Mouse (Mus musculus): ENCODE results near the gene Gm17949. TPM values are rescaled to one million over a fixed set of nuclear protein-coding genes. Genes with fewer than 3 reads are reported as not detected.

Gm17949 gene
- total and polyA plus RNA-seq, 3 experiments, result 0.18 TPM; not detected in 2

DNA sequence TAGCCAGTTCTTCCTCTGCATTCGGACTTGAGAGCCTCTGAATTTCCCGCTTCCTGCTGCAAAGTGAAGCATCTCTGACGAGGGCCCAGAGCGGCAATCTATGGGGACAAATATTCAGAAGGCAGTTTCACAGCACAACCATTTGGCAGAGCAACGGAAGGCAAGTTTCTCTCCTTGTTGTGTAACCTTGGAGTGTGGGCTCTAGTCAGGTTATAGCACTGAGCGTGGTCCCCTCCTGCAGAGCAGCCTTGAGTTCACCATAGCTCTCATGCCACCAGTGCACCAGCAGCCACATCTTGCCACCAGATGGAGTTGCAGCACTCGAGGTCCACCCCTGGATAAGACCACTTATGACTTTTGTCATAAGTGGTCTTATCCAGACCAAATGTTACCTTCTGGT, 22.8 kb upstream of the Gm17949 start:
- Histone ChIP-seq H3K27ac (no peak overlapping the region), H3K27me3 (ENCODE audit: control insufficient read depth, insufficient read depth, low read length) (no peaks in the 10 kb centered on the region), H3K36me3 (ENCODE audit: control insufficient read depth, insufficient read depth, low read length) (no peaks in the 10 kb centered on the region), H3K79me2 (replicated peaks; ENCODE audit: control insufficient read depth, insufficient read depth, low read length) (0 out of 2 replicates have a peak, but pooled peaks cover 3% of the 10 kb centered on the region), H3K4me3 (no peak overlapping the region), H3K9ac (ENCODE audit: low read depth, low read length) (no peak overlapping the region), H3K4me1 (ENCODE audit: control insufficient read depth, insufficient read depth, low read length) (peaks cover 3% of the 10 kb centered on the region)
- 75% methylated on average over 7 of the region's 7 CpGs for WGBS
- peak in 1 of 2 experiments; percentile 15 for DNase-seq
- intact Hi-C loops (cut with DNase I), result no loop called here
- TF ChIP-seq CTCF (IDR thresholded peaks at IDR 0.05), result peak; percentile 21; the same call in 1 of the 2 replicates
- no peak for TF ChIP-seq POLR2A (IDR thresholded peaks at IDR 0.05; ENCODE audit: insufficient read depth, low read depth, low read length)
- TF ChIP-seq EP300 (IDR thresholded peaks at IDR 0.05; ENCODE audit: insufficient read depth, low read depth, low read length), result no peak

DNA sequence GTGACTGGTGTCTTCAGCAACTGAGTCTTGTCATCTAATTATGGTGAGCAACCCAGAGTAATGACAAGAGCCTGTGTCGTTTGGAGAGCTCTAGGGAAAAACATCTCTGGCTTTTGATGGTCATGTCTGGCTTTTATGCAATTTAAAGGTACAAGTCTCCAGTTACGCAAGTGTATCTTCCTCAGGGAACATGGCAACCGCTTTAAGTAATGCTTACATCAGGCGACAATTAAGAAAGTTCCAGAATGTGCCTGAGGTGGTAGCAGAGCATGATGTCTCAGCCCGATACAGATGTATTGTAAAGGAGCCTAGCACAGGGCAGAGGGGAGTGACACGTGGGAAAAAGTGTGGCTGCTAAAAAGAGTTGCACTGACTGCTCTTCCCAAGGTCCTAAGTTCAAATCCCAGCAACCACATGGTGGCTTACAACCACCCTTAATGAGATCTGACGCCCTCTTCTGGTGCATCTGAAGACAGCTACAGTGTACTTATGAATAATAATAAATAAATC, 22.3 kb upstream of the Gm17949 start:
- no peak for TF ChIP-seq POLR2A (IDR thresholded peaks at IDR 0.05; ENCODE audit: insufficient read depth, low read depth, low read length)
- TF ChIP-seq EP300 (IDR thresholded peaks at IDR 0.05; ENCODE audit: insufficient read depth, low read depth, low read length), result no peak
- TF ChIP-seq CTCF (IDR thresholded peaks at IDR 0.05), result peak; percentile 33
- no peak overlapping the region; the same call in 1 of the 2 replicates for H3K27ac ChIP-seq

DNA sequence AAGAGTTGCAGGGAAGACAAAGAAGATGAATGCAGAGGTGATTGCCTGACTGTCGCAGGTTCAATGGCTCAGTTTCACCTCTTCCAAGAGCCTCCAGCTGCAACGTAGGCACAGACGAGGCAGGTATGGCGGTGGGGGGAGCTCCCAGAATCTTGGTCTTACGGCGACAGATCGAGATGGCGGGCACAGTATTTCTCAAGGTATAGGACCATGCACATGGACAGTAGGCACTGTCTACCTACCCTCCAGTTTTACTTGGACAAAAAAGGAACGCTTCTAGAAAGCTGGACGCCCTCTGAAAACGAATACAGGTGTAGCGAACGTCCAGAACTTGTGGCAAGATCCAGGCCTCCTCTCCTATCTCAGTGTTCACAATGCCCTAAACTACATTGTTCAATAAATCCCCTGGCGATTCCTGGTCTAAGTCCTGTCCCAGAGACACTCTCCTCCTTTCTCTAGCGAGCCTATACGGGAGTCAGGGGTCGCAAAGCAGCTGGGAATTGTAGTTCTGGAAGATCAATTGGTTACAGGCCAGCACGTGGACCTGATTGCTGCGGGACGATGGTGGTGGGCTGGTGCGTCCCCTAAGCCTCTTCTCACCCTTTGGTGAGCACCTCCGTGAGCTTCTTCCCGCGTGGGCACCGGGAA, 21.7 kb upstream of the Gm17949 start:
- H3K4me1 ChIP-seq (ENCODE audit: control insufficient read depth, insufficient read depth, low read length), result peaks cover 3% of the 10 kb centered on the region
- WGBS, result 4% methylated on average over 25 of the region's 25 CpGs
- no peaks in the 10 kb centered on the region for H3K36me3 ChIP-seq (ENCODE audit: control insufficient read depth, insufficient read depth, low read length)
- 0 out of 2 replicates have a peak, but pooled peaks cover 3% of the 10 kb centered on the region for H3K79me2 ChIP-seq (replicated peaks; ENCODE audit: control insufficient read depth, insufficient read depth, low read length)
- TF ChIP-seq CTCF (IDR thresholded peaks at IDR 0.05), result no peak
- peak; percentile 59 for TF ChIP-seq POLR2A (IDR thresholded peaks at IDR 0.05; ENCODE audit: insufficient read depth, low read depth, low read length)
- peak overlapping the region; percentile 89 for H3K27ac ChIP-seq
- no peak for DNase-seq
- H3K27me3 ChIP-seq (ENCODE audit: control insufficient read depth, insufficient read depth, low read length), result no peaks in the 10 kb centered on the region
- intact Hi-C loops (cut with DNase I), result loop anchor here (1.0 to 2.0 kb wide), 4 partner anchors 22 to 314 kb away; partner anchors contain the start of genes Gm17949, Gtf2f1 and Khsrp
- H3K9ac ChIP-seq (ENCODE audit: low read depth, low read length), result peak overlapping the region; percentile 69
- peak overlapping the region; percentile 84 for H3K4me3 ChIP-seq

More for the DNA sequence above, 22.3 kb upstream of the Gm17949 start:
- Histone ChIP-seq H3K4me1 (ENCODE audit: control insufficient read depth, insufficient read depth, low read length) (peaks cover 3% of the 10 kb centered on the region), H3K27me3 (ENCODE audit: control insufficient read depth, insufficient read depth, low read length) (no peaks in the 10 kb centered on the region), H3K9ac (ENCODE audit: low read depth, low read length) (no peak overlapping the region), H3K36me3 (ENCODE audit: control insufficient read depth, insufficient read depth, low read length) (no peaks in the 10 kb centered on the region), H3K4me3 (no peak overlapping the region), H3K79me2 (replicated peaks; ENCODE audit: control insufficient read depth, insufficient read depth, low read length) (0 out of 2 replicates have a peak, but pooled peaks cover 3% of the 10 kb centered on the region)
- peak in 1 of 2 experiments; percentile 13 for DNase-seq
- intact Hi-C loops (cut with DNase I), result no loop called here
- 72% methylated on average over 7 of the region's 7 CpGs for WGBS

DNA sequence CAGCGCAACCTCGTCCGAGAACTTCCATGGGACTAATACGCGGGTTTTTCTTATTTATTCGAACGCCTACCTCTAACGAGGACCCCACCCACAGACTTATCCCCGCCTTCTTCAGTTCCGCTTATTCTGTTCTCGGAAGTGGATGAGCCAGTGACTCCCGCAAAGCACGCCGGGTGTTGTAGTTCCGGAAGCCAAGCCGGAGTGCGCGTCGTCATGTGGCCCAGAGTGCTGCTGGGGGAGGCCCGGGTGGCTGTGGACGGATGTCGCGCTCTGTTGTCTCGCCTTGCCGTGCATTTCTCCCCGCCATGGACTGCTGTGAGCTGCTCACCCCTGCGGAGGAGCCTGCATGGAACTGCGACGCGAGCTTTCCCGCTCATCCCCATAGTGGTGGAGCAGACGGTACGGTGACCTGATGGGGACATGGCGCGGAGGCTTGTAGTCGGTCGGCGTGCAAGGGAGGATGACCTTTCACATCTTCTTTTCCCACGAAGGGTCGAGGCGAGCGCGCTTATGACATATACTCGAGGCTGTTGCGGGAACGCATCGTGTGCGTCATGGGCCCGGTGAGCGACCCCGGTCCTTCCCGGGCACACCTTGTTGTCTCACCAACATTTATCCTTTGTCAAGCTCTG, 21.0 kb upstream of the Gm17949 start, which contains the start of gene Clpp:
Clpp (plus strand) TSS at position 191 of the 632 bp plus-strand sequence.
- DNase-seq, result peak; percentile 95 to 97
- TF ChIP-seq CTCF (IDR thresholded peaks at IDR 0.05), result no peak
- TF ChIP-seq POLR2A (IDR thresholded peaks at IDR 0.05; ENCODE audit: insufficient read depth, low read depth, low read length), result peak; percentile 94
- 0 out of 2 replicates have a peak, but pooled peaks have one; percentile 32 for TF ChIP-seq EP300 (IDR thresholded peaks at IDR 0.05; ENCODE audit: insufficient read depth, low read depth, low read length)
- Histone ChIP-seq H3K9ac (ENCODE audit: low read depth, low read length) (peak within 1 kb of the TSS; percentile 74), H3K36me3 (ENCODE audit: control insufficient read depth, insufficient read depth, low read length) (no peaks in the 10 kb centered on the region), H3K27me3 (ENCODE audit: control insufficient read depth, insufficient read depth, low read length) (no peaks in the 10 kb centered on the region), H3K27ac (peak within 1 kb of the TSS; percentile 89), H3K4me1 (ENCODE audit: control insufficient read depth, insufficient read depth, low read length) (peaks cover 3% of the 10 kb centered on the region), H3K79me2 (replicated peaks; ENCODE audit: control insufficient read depth, insufficient read depth, low read length) (0 out of 2 replicates have a peak, but pooled peaks cover 3% of the 10 kb centered on the region), H3K4me3 (peak within 1 kb of the TSS; percentile 84)
- under 1% methylated on average over 52 of the region's 52 CpGs for WGBS
- intact Hi-C loops (cut with DNase I), result loop anchor here (1.0 to 2.0 kb wide), 4 partner anchors 21 to 315 kb away; partner anchors contain the start of genes Gm17949, Gtf2f1 and Khsrp

DNA sequence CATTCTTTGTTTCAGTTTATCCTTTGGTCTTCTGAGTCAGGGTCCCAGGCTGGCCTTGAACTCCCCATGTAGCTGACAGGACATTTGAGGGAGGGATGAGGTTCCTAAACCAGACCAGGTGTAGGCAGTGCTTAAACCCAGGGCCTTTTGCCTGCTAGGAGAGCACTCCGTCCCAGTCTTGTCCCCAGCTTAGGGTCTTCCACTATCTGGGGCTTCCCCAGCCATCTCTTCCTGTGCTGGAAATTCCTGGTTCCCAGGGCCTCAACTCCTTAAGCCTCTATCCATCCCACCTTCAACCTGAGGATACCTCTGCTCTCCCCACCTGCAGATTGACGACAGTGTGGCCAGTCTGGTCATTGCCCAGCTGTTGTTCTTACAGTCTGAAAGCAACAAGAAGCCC, 20.3 kb upstream of the Gm17949 start:
- H3K4me3 ChIP-seq, result peak overlapping the region; percentile 84
- H3K4me1 ChIP-seq (ENCODE audit: control insufficient read depth, insufficient read depth, low read length), result peaks cover 3% of the 10 kb centered on the region
- no peak overlapping the region; the same call in 1 of the 2 replicates for H3K27ac ChIP-seq
- H3K9ac ChIP-seq (ENCODE audit: low read depth, low read length), result peak overlapping the region; percentile 25
- no peak for DNase-seq
- no peaks in the 10 kb centered on the region for H3K27me3 ChIP-seq (ENCODE audit: control insufficient read depth, insufficient read depth, low read length)
- intact Hi-C loops (cut with DNase I), result loop anchor here (1.0 to 2.0 kb wide), 4 partner anchors 20 to 316 kb away; partner anchors contain the start of genes Gm17949, Gtf2f1 and Khsrp
- no peaks in the 10 kb centered on the region for H3K36me3 ChIP-seq (ENCODE audit: control insufficient read depth, insufficient read depth, low read length)
- 63% methylated on average over 2 of the region's 2 CpGs for WGBS
- H3K79me2 ChIP-seq (replicated peaks; ENCODE audit: control insufficient read depth, insufficient read depth, low read length), result 0 out of 2 replicates have a peak, but pooled peaks cover 3% of the 10 kb centered on the region
- TF ChIP-seq EP300 (IDR thresholded peaks at IDR 0.05; ENCODE audit: insufficient read depth, low read depth, low read length) (no peak), POLR2A (IDR thresholded peaks at IDR 0.05; ENCODE audit: insufficient read depth, low read depth, low read length) (no peak), CTCF (IDR thresholded peaks at IDR 0.05) (no peak)

All from heart, adult 2 months (tissue).